Mouse (Mus musculus) heart, adult 2 months (tissue): ENCODE results near the gene Ccdc167.

Experiments
- CTCF ChIP-seq: fragments of 200-600 bp; IDR thresholded peaks from 2 replicates; pipeline ENCODE4 v1.8.1; 2022; ENCODE audit warnings: antibody characterized with exemption, mild to moderate bottlenecking, moderate library complexity
- POLR2A ChIP-seq: fragments of 200-500 bp; IDR thresholded peaks from 2 replicates; pipeline ENCODE4 v1.6.1; 2011; ENCODE audit warnings: mild to moderate bottlenecking, low read depth, low read length, control low read depth; ENCODE audit not compliant: insufficient read depth

- TF ChIP-seq CTCF = no peak
- no peak for TF ChIP-seq POLR2A
Measured at GRCm38 (mm10) chr17:29710562-29711044, 6.2 kb downstream of the Ccdc167 start.
